Mouse (Mus musculus): ENCODE measurements around the gene 2810408A11Rik.

- no peak for TF ChIP-seq CTCF (IDR thresholded peaks at IDR 0.05; ENCODE audit: low read depth)
- TF ChIP-seq EP300 (IDR thresholded peaks at IDR 0.05; ENCODE audit: low read depth), result no peak
These were observed 10.9 kb upstream of the 2810408A11Rik start for GRCm38 (mm10) chr11:69911701-69912100.
